In genomic region chr8:70371951-70372350, GRCm38 (mm10) we compare ENCODE assay signal across 17 mouse cellular contexts. TPM values are rescaled to one million over a fixed set of nuclear protein-coding genes. Genes with fewer than 3 reads are reported as not detected.
A peak's percentile ranks its signal among the peaks of the same experiment; 100 is the strongest.
DNase-seq lines count a peak whose midpoint lies in the region; ATAC-seq and TF ChIP-seq lines count a peak whose summit lies in the region.
"Had no signal": no experiment of that assay in that cellular context is flagged by ENCODE, and none has a peak within 500 bp of the region (broad histone marks: within the 10 kb centered on the region; RNA-seq: fewer than 3 reads in every experiment).

No protein-coding gene starts in this region.

- H3K4me1 ChIP-seq in heart, postnatal 0 days (ENCODE audit: control insufficient read depth, insufficient read depth), result 0 out of 2 replicates have a peak, but pooled peaks cover 10% of the 10 kb centered on the region
- peaks cover 51% of the 10 kb centered on the region for H3K4me1 ChIP-seq in heart, embryonic 10.5 days
- peaks cover 50% of the 10 kb centered on the region for H3K4me1 ChIP-seq in limb, embryonic 12.5 days (replicated peaks)

- no peak for TF ChIP-seq EP300 in heart, postnatal 0 days (IDR thresholded peaks at IDR 0.05; ENCODE audit: low read depth)

- no peaks in the 10 kb centered on the region for H3K9me3 ChIP-seq in heart, postnatal 0 days (replicated peaks; ENCODE audit: control insufficient read depth, low read length)
- H3K9me3 ChIP-seq in heart, embryonic 10.5 days, result no peaks in the 10 kb centered on the region
- no peaks in the 10 kb centered on the region for H3K9me3 ChIP-seq in limb, embryonic 12.5 days
- H3K9me3 ChIP-seq: embryonic facial prominence, embryonic 15.5 days; intestine, embryonic 15.5 days; midbrain, embryonic 15.5 days had no signal

- peak; percentile 18 for DNase-seq in cerebellum, adult 11-12 months
- no peak for DNase-seq in cerebellum, adult 18-20 months
- DNase-seq in heart, postnatal 0 days (ENCODE audit: low spot score), result no peak
- DNase-seq in heart, embryonic 10.5 days (ENCODE audit: low spot score), result no peak
- peak; percentile 89 for DNase-seq in adipocyte (ENCODE audit: low spot score)
- DNase-seq in layer of hippocampus, adult 9-10 months (ENCODE audit: low spot score), result no peak
- DNase-seq: adrenal gland, postnatal 36 days; lung, adult 2 months; thymus, postnatal 14 days had no signal

- 51% methylated on average over 6 of the region's 6 CpGs for WGBS in heart, postnatal 0 days
- WGBS in heart, embryonic 10.5 days, result 31% methylated on average over 6 of the region's 6 CpGs
- 40% methylated on average over 6 of the region's 6 CpGs for WGBS in limb, embryonic 12.5 days

- TF ChIP-seq CTCF in heart, postnatal 0 days (IDR thresholded peaks at IDR 0.05; ENCODE audit: low read depth), result no peak

- no peaks in the 10 kb centered on the region for H3K36me3 ChIP-seq in heart, postnatal 0 days (replicated peaks; ENCODE audit: control insufficient read depth, insufficient read depth, low read length)
- no peaks in the 10 kb centered on the region for H3K36me3 ChIP-seq in heart, embryonic 10.5 days
- no peaks in the 10 kb centered on the region for H3K36me3 ChIP-seq in limb, embryonic 12.5 days
- H3K36me3 ChIP-seq: embryonic facial prominence, embryonic 15.5 days; intestine, embryonic 15.5 days; midbrain, embryonic 15.5 days had no signal

- peaks cover 51% of the 10 kb centered on the region for H3K27me3 ChIP-seq in heart, postnatal 0 days (ENCODE audit: control insufficient read depth, insufficient read depth, low read length)
- peaks cover 56% of the 10 kb centered on the region for H3K27me3 ChIP-seq in heart, embryonic 10.5 days (ENCODE audit: insufficient read depth, poor library complexity, severe bottlenecking)
- peaks cover 62% of the 10 kb centered on the region for H3K27me3 ChIP-seq in limb, embryonic 12.5 days

- ATAC-seq in heart, postnatal 0 days (ENCODE audit: insufficient read depth, low read depth), result peak; percentile 12; the same call in 1 of the 2 replicates
- ATAC-seq in limb, embryonic 12.5 days (ENCODE audit: insufficient number of reproducible peaks, insufficient read depth, low FRiP score, low TSS enrichment, low read depth), result 0 out of 2 replicates have a peak, but pooled peaks have one; percentile 2
- no peak for ATAC-seq in granulocyte monocyte progenitor cell, adult 5-6 weeks (replicated peaks; ENCODE audit: poor library complexity, severe bottlenecking)
- ATAC-seq: forebrain, embryonic 14.5 days; intestine, embryonic 15.5 days; midbrain, embryonic 15.5 days had no signal

- no peak overlapping the region for H3K27ac ChIP-seq in heart, postnatal 0 days (ENCODE audit: low read depth)
- no peak overlapping the region for H3K27ac ChIP-seq in heart, embryonic 10.5 days
- H3K27ac ChIP-seq in limb, embryonic 12.5 days, result peak overlapping the region; percentile 72
- H3K27ac ChIP-seq: embryonic facial prominence, embryonic 15.5 days; intestine, embryonic 15.5 days; midbrain, embryonic 15.5 days had no signal

- no peak overlapping the region for H3K4me2 ChIP-seq in heart, postnatal 0 days (ENCODE audit: low read depth, low read length)
- H3K4me2 ChIP-seq in limb, embryonic 12.5 days, result 0 out of 2 replicates have a peak overlapping the region, but pooled peaks have one; percentile 60
- H3K4me2 ChIP-seq: embryonic facial prominence, embryonic 15.5 days; intestine, embryonic 15.5 days; midbrain, embryonic 15.5 days had no signal

- H3K9ac ChIP-seq in heart, postnatal 0 days (replicated peaks; ENCODE audit: low read depth, low read length), result no peak overlapping the region
- H3K9ac ChIP-seq in limb, embryonic 12.5 days (replicated peaks), result no peak overlapping the region
- H3K9ac ChIP-seq: embryonic facial prominence, embryonic 15.5 days; intestine, embryonic 15.5 days; midbrain, embryonic 15.5 days had no signal

- no peak overlapping the region for H3K4me3 ChIP-seq in heart, postnatal 0 days (ENCODE audit: low read depth, low read length)
- no peak overlapping the region for H3K4me3 ChIP-seq in heart, embryonic 10.5 days
- no peak overlapping the region for H3K4me3 ChIP-seq in limb, embryonic 12.5 days (replicated peaks)
- H3K4me3 ChIP-seq: embryonic facial prominence, embryonic 15.5 days; intestine, embryonic 15.5 days; midbrain, embryonic 15.5 days had no signal

RNA-seq across cellular contexts. Expression of gene Comp, which starts 1.4 kb away (rescaled TPM):
- 3.2 and 9.8 TPM in 2 replicates for total RNA-seq in heart, postnatal 0 days (2014; rRNA removed; ENCODE audit: low replicate concordance)
- polyA plus RNA-seq in heart, postnatal 0 days (2015; fragmentation: Nextera tagmentation; extraction: Ambion mirVana), result 4.2 and 4.4 TPM in 2 replicates
- 0.43 and 1.2 TPM in 2 replicates for polyA plus RNA-seq in heart, embryonic 10.5 days (2016; fragmentation: Nextera tagmentation; extraction: Ambion mirVana)
- 2.8 and 5.8 TPM in 2 replicates for polyA plus RNA-seq in limb, embryonic 12.5 days (2016; fragmentation: Nextera tagmentation; extraction: Ambion mirVana)
- 0.88 TPM in 1 of 2 replicates, not detected in the other for total RNA-seq in granulocyte monocyte progenitor cell, adult 5-6 weeks (2014; fragmentation: Nextera tagmentation)
- not detected in 2 replicates for total RNA-seq in granulocyte monocyte progenitor cell, adult 5-6 weeks (2017)
- total RNA-seq: adrenal gland, postnatal 36 days had no signal
- polyA plus RNA-seq: forebrain, embryonic 14.5 days had no signal

RNA-seq across cellular contexts. Expression of gene Upf1, which starts 18.9 kb away (rescaled TPM):
- total RNA-seq in heart, postnatal 0 days (2014; rRNA removed; ENCODE audit: low replicate concordance), result 16.5 and 26.3 TPM in 2 replicates
- polyA plus RNA-seq in heart, postnatal 0 days (2015; fragmentation: Nextera tagmentation; extraction: Ambion mirVana), result 7.0 and 7.5 TPM in 2 replicates
- polyA plus RNA-seq in heart, embryonic 10.5 days (2016; fragmentation: Nextera tagmentation; extraction: Ambion mirVana), result 14.5 and 19.8 TPM in 2 replicates
- polyA plus RNA-seq in limb, embryonic 12.5 days (2016; fragmentation: Nextera tagmentation; extraction: Ambion mirVana), result 32.5 and 34.3 TPM in 2 replicates
- total RNA-seq in granulocyte monocyte progenitor cell, adult 5-6 weeks (2014; fragmentation: Nextera tagmentation), result 30.6 and 33.7 TPM in 2 replicates
- total RNA-seq in granulocyte monocyte progenitor cell, adult 5-6 weeks (2017), result 24.2 and 30.8 TPM in 2 replicates

RNA-seq across cellular contexts. Expression of gene Gdf1, which starts 42.3 kb away (rescaled TPM):
- total RNA-seq in heart, postnatal 0 days (2014; rRNA removed; ENCODE audit: low replicate concordance), result not detected in 2 replicates
- polyA plus RNA-seq in heart, postnatal 0 days (2015; fragmentation: Nextera tagmentation; extraction: Ambion mirVana), result 0.18 and 0.20 TPM in 2 replicates
- 1.9 and 4.2 TPM in 2 replicates for polyA plus RNA-seq in heart, embryonic 10.5 days (2016; fragmentation: Nextera tagmentation; extraction: Ambion mirVana)
- polyA plus RNA-seq in limb, embryonic 12.5 days (2016; fragmentation: Nextera tagmentation; extraction: Ambion mirVana), result 3.7 and 4.2 TPM in 2 replicates
- total RNA-seq in granulocyte monocyte progenitor cell, adult 5-6 weeks (2014; fragmentation: Nextera tagmentation), result not detected in 2 replicates
- total RNA-seq in granulocyte monocyte progenitor cell, adult 5-6 weeks (2017), result not detected in 2 replicates
- total RNA-seq: common myeloid progenitor, adult 5-6 weeks; hematopoietic stem cell, adult 5-6 weeks had no signal

RNA-seq across cellular contexts. Expression of gene Cers1, which starts 56.4 kb away (rescaled TPM):
- total RNA-seq in heart, postnatal 0 days (2014; rRNA removed; ENCODE audit: low replicate concordance), result 0.80 TPM in 1 of 2 replicates, not detected in the other
- 0.27 and 0.59 TPM in 2 replicates for polyA plus RNA-seq in heart, postnatal 0 days (2015; fragmentation: Nextera tagmentation; extraction: Ambion mirVana)
- 1.4 TPM in 2 replicates for polyA plus RNA-seq in heart, embryonic 10.5 days (2016; fragmentation: Nextera tagmentation; extraction: Ambion mirVana)
- polyA plus RNA-seq in limb, embryonic 12.5 days (2016; fragmentation: Nextera tagmentation; extraction: Ambion mirVana), result 7.9 and 8.8 TPM in 2 replicates
- not detected in 2 replicates for total RNA-seq in granulocyte monocyte progenitor cell, adult 5-6 weeks (2014; fragmentation: Nextera tagmentation)
- not detected in 2 replicates for total RNA-seq in granulocyte monocyte progenitor cell, adult 5-6 weeks (2017)
- total RNA-seq: common myeloid progenitor, adult 5-6 weeks; hematopoietic stem cell, adult 5-6 weeks had no signal

Comparison
In these comparisons a context has a peak if more than half of its experiments do, and no peak if none do; other contexts are left out.
1. DNase-seq: peak in cerebellum, adult 11-12 months (single experiment) and adipocyte (single experiment); none in cerebellum, adult 18-20 months (0 of 2), heart, postnatal 0 days (single experiment), heart, embryonic 10.5 days (single experiment) and layer of hippocampus, adult 9-10 months (single experiment).